Mouse (Mus musculus) cerebellum, postnatal 14 days (tissue): ENCODE measurements at regions not wholly inside any gene's neighbourhood (a gene's known extent, or its start where the extent isn't known, plus 50 kb on each side); places are given as distances from the start of the nearest gene placed in this dataset.

Experiments used
- DNase-seq, 2 experiments: peaks; one replicate each; pipeline ENCODE4 v3.0.0; 2021; ENCODE audit warnings: mixed read lengths in 2 of 2

- DNase-seq = no peak
Observed at GRCm38 (mm10) chr16:62470133-62470532, 316.5 kb downstream of the Nsun3 start.

GRCm38 (mm10) chr16:62469286-62469685 is 317.3 kb downstream of the Nsun3 start:
- DNase-seq = peak; percentile 21 to 30

GRCm38 (mm10) chr16:62468846-62469245 is 317.8 kb downstream of the Nsun3 start:
- DNase-seq = peak; percentile 83 to 86

DNA sequence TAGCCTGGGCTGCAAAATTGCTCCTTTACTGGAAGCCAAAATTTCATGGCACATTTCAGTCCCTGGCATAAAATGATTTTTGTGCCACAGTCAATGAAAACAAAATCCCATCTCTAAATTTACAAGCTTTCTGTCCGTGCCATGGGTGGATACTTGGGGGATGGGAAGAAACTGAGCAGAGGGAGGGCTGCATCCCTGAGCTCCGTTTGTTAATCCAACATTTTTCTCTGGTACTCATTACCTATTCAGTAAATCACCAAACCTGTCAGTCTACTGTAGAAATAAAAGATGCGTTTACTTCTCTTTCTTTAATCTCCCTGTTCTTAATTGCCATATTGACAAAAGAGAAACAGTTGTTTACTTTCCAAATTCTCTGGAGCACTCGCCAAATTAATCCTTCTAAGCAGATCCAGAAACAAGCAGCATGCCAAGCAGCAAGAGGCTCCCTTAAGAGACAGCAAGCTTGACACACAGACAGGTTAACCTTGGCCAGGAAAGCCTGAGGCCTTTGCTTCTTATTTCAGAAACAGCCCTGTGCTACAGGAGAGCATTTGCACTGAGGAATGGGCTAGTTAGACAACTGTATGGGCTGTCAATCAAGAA is 326.6 kb downstream of the Nsun3 start:
- DNase-seq = peak; percentile 6 to 45

DNA sequence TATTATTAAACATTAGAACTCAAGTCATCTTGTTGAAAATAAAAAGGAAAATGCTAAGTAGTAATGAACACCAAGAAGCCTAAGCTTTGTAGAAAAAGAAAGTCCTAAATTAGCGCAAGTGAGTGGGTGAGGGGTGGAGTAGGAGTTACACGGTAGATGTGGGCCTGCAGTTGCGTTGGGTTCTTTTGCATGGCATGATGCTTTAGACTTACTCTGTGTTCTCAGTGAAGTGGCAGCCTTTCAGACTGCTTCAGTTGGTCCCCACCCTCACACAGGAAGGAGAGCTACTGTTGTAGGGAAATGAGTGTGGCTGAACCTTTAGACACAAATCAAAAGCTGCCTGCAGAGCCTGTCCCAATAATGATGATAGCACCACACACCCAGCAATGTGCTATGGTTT is 336.9 kb downstream of the Nsun3 start:
- DNase-seq = no peak

DNA sequence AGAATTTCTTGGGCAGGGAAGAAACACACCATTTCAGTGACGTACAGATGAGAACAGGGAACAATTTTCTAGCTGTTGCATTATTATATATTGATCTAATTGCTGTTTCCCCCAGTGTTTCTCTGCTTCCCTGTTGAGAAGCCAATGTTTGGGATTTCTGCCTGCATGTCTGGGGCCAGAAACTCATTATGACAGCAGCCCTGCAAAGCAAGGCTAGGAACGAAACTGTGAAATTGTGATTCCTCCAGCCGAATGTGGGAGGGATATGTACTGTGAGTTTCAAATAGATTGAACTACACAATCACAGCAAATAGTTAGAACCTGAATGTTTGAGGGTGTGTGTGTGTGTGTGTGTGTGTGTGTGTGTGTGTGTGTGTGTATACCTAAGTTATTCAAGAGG is 339.2 kb downstream of the Nsun3 start:
- no peak for DNase-seq

DNA sequence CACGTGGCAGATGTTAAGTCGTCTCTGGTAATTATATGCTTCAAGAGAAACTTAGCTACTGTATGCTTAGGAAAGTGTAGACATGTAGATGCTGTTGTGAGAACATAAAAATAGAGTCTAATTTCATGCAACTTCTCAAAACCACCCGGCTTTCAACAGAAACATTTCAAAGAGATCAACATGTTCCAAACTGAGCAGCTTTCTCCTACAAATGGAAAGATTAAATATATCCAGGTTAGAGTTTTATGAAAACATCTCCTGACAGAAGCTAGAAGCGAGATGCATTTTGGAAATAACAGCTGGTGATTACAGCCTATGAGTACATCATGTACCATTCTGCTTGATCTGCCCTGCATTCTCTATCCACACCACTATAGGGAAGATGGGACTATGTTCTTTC is 345.4 kb downstream of the Nsun3 start:
- no peak for DNase-seq

DNA sequence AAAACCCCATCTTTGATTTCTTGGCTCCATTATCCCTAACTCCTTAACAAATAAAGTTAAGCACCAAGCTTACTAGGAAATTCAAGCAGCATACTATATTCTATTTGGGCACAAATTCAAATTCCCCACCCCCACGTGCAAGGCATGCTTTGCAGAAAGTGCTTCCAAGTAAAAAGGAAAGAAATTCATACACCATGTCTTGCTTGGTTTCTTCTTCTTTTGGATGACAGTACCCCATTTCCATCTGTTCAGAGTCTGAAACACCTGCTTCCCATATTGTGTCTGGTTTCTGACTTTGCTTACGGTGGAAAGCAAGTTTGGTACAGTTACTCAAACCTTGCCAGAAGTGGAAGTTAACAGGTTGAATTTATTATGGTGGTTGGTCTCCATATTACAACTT is 353.5 kb downstream of the Nsun3 start:
- DNase-seq = no peak

DNA sequence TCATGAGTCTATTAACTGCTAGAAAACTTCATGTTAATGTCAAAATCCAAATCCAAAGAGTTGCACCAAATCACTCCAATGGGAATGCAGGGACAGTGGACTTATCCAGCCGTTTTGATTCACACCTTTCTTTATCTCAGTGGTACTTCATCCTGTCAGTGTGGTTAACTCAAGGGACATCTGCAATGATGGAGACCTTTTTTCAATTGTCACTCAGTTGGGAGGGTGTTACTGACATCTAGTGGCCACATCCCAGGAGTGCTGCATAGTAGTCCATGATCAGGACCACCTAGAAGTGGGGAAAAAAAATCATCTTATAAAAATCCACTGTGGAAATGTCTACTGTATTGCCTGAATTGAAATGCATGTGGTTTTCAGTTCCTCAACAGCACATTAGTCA is 372.1 kb downstream of the Nsun3 start:
- peak; percentile 73 to 74 for DNase-seq

GRCm38 (mm10) chr16:62407526-62408165 is 379.0 kb downstream of the Nsun3 start:
- peak; percentile 3 to 18 for DNase-seq

- no peak for DNase-seq
Observed at GRCm38 (mm10) chr16:62406458-62406857, 380.2 kb downstream of the Nsun3 start.

DNA sequence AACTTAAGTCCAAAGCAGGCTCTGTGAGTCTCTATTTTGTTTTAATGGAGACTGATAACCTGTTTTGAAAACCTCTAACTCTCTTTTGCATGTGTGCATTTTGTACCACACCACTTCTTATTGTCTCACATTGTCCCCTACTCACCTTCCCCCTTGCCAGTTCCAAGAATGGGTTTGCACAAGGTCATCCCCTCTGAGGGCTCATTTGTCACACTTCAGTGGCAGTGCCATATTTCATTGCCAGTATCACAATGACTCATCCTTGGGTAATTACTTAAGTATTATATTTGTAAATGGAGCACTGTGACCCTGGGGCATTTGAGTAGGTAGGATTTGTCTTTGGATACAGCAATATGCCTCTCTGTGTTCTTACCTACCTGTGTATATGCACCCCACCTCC is 429.3 kb downstream of the Nsun3 start:
- DNase-seq = no peak

DNA sequence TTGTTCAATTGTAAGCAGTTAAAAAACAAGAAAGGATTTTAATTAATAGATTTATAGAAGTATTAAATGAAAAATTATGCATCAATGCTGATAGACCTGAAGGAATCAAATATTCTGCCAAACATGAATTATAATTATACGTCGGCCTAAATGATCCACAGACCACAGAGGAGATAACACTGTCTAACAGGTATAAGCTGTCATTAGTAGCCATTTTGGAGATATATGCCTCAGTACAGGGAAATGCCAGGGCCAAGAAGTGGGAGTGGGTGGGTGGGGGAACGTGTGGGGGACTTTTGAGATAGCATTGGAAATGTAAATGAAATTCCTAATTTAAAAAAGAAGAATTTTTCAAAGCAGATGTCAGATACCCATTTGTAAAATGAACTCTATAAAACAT is 430.3 kb downstream of the Nsun3 start:
- DNase-seq = no peak

DNA sequence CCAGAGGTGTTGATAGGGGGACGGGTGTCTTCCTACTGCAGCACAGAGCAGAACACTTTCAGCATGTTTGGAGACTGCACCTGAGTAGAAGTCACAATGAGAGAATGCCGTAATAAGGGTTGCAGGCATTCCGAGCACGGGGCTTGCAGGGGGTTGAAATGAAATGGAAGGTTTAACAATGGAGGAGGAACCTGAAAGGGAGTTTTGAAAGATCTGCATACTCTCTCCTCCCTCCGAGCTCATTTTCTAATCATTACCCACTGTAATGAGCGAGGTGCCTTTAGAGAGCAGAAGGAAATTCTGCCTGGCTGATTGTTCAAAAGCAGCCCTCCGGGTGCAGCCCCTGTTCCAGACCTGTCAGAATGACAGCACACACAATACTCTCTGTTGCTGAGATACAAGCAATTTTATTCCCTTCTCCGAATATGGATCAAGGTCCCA is 430.8 kb downstream of the Nsun3 start:
- no peak for DNase-seq

DNA sequence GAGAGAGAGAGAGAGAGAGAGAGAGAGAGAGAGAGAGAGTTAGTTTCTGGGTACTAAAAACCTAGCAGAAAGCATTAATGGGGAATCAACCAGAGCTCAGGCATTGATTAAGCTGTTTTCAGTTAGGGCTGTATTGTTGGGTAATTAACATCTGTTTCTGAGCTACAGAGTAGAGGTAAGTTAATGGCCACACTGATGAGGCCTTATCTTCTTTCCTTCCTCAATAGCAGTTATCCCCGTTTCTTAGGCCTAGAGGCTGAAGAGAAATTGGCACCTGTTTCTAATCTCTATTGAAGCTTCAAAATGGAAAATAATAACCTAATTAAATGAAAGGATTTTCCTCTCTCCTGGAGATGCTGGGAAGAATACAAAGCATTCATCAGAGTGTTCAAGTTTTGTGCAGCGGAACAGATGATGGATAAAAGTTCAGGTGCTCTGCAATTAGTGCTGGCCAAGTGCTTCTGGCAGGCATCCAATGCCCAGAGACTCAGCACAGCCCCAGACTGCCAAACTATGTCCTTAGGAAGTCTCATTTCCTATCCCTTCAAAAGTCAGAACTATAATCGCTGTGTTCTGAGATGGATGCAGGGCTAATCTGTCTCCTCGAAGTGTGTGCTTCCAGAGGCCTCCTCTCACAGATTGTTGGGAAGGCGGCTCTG is 459.1 kb downstream of the Nsun3 start:
- peak; percentile 14 to 17 for DNase-seq

DNA sequence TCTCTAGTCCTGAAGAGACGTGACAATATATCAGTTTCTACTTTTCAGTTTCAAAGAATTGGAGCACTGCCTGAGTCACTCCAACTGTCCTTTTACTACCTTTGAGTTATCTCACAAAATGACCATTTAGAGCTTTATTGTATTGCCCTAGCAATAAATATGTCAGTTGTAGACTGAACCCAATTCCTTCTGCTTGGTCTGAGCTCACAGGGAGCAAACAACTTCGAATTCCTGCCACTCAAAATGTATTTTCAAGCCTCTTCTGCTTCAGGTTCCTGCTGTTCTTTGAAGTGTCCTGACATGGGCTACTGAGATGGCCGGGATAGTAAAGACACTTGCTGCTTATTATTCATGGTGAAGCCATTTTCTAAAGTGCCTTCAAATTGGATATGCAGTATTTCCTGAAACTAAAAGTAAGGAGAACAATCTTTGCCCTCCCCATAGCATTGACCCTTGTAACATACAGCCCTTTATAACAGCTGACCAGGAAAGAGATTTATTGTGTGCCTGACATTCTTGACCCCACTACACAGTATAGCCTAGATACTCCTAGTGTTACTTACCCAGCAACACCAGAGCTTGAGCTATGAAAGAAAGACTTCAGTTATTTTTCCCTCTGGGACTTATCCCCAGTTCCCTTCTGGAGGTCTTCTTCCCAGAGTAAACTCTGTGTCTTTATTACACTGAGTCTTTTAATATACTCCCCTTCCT is 460.9 kb downstream of the Nsun3 start:
- no peak for DNase-seq

GRCm38 (mm10) chr16:62322809-62323208 is 463.8 kb downstream of the Nsun3 start:
- DNase-seq = peak in 1 of 2 experiments; percentile 1

DNA sequence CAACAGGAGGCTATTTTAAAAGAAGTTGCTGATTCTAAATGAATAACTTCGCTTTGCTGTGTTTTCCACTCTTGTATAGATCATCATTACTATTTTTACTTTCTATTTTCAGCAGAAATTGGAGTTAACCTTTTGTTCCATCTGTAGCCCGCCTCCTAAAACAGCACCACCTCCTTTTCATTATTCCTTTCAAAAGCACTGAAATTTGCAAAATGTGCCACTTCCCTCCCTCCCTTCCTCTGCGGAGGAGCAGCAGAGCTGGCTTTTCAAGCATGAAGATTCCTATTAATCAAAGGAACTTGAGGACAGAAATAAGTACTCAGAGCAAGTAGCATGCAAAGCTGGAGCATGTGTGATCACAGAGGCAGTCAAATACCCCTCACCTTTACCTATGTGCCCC is 497.7 kb downstream of the Nsun3 start:
- no peak for DNase-seq
